Mouse (Mus musculus): ENCODE data around the gene Camk2b. TPM values are rescaled to one million over a fixed set of nuclear protein-coding genes. Genes with fewer than 3 reads are reported as not detected.
"Not testable (repeated sequence)": the region's sequence is repeated elsewhere in the genome, so short reads cannot be mapped to it uniquely, and the experiment has no call there.

Gene Camk2b
- polyA plus RNA-seq (2016; fragmentation: Nextera tagmentation; extraction: Ambion mirVana) = 21.3 and 21.4 TPM in 2 replicates

DNA sequence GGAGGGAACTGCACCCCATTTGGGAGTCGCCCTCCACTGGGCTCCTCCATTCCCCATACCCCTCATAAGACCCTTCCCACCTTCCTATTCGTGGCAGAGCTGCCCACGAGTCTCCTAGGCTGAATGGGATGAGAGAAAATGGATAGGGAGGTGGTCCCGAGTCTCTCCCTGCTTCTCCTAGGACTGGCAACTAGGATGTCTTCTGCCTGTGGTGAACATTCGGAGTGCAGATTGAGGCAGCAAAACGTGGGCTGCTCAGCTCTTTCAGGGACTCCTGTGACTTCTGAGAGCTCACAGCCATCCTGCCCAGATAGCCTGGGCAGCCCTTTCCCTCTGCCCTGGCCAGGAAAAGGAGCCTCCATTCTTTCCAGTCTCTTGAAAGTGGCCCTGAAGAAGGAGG lies at the start of gene Camk2b:
Camk2b (minus strand) TSS at position 187 of the 400 bp plus-strand sequence.
- no peak within 1 kb of the TSS for H3K27ac ChIP-seq
- ATAC-seq (ENCODE audit: low FRiP score, low read depth) = no peak

DNA sequence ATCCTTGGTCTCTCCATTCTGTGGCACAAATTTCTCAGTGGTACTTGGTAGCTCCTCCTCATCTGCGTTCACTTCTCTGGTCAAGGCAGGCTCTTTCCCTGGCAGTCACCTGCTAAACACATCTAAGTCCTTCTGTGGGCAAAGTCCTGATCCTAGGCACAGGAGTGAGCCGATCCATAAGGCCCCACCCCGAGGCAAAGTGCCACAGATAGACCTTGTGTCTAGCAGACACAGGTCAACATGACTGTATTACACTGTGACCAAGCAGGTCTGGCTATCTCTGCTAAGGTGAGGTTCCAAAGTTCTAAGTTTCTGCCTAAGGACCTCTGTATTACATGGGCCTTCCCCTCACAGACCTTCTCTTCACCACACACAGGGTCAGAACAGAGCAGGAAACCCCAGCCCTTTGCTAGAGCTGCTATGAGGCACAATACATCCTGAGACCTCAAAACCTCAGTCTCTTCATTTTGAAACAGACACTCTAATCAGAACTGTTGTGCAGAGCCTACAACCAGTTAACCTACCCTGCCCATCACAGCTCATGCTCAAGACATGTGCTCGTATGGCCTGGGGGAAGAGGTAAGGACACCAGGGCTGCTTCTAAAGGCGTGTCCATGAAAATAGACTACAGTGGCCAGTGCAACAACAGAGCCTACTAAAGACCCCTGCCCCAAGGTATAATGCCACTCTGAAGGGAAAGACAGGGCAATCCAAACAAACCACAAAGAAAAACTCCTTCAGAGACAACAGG lies 45.7 kb upstream of the Camk2b start:
- no peak overlapping the region for H3K27ac ChIP-seq
- WGBS = 93% methylated on average over 5 of the region's 5 CpGs
- H3K9ac ChIP-seq = no peak overlapping the region
- H3K4me1 ChIP-seq = no peaks in the 10 kb centered on the region
- no peak for ATAC-seq (ENCODE audit: low FRiP score, low read depth)
- H3K9me3 ChIP-seq = no peaks in the 10 kb centered on the region
- H3K4me3 ChIP-seq = no peak overlapping the region
- H3K4me2 ChIP-seq (replicated peaks) = no peak overlapping the region
- peaks cover 68% of the 10 kb centered on the region for H3K36me3 ChIP-seq
- H3K27me3 ChIP-seq (replicated peaks) = no peaks in the 10 kb centered on the region

More for the DNA sequence above, at the start of gene Camk2b:
- Histone ChIP-seq H3K27me3 (replicated peaks) (peaks cover 83% of the 10 kb centered on the region), H3K9me3 (no peaks in the 10 kb centered on the region), H3K4me1 (peaks cover 14% of the 10 kb centered on the region), H3K36me3 (no peaks in the 10 kb centered on the region), H3K4me3 (peak within 1 kb of the TSS; percentile 51), H3K9ac (peak within 1 kb of the TSS; percentile 69), H3K4me2 (replicated peaks) (peak within 1 kb of the TSS; percentile 70)
- 12% methylated on average over 6 of the region's 6 CpGs for WGBS

DNA sequence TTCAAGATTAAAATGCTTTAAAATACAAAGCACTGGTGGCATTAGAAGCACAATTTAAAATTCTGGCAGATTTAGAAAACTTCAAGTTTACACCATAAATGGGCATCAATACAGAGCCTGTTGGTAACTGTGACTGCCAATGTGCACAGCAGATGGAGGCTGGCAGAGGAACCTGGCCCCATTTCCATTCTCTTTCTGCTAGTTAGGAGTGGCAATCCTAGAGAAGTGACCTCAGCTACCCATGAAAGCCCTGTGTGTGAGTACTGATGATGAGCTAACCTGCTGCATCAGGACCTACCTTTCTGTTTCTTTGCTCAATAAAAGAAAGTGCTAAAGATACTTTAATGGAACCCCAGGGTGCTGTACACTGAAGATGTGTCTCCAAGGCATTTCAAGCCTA lies 43.8 kb upstream of the Camk2b start:
- Histone ChIP-seq H3K9ac (no peak overlapping the region), H3K27me3 (replicated peaks) (no peaks in the 10 kb centered on the region), H3K36me3 (peaks cover 77% of the 10 kb centered on the region), H3K4me2 (replicated peaks) (no peak overlapping the region), H3K27ac (no peak overlapping the region), H3K4me3 (no peak overlapping the region), H3K9me3 (no peaks in the 10 kb centered on the region), H3K4me1 (no peaks in the 10 kb centered on the region)
- no peak for ATAC-seq (ENCODE audit: low FRiP score, low read depth)

- no peak overlapping the region for H3K4me2 ChIP-seq (replicated peaks)
- no peaks in the 10 kb centered on the region for H3K4me1 ChIP-seq
- no peak overlapping the region for H3K4me3 ChIP-seq
- H3K9ac ChIP-seq = no peak overlapping the region
- WGBS = 95% methylated on average over 5 of the region's 5 CpGs
- no peaks in the 10 kb centered on the region for H3K9me3 ChIP-seq
- H3K27me3 ChIP-seq (replicated peaks) = no peaks in the 10 kb centered on the region
- H3K27ac ChIP-seq = no peak overlapping the region
- ATAC-seq (ENCODE audit: low FRiP score, low read depth) = no peak
- peaks cover 69% of the 10 kb centered on the region for H3K36me3 ChIP-seq
These were observed 42.1 kb upstream of the Camk2b start for GRCm38 (mm10) chr11:6108296-6108695.

DNA sequence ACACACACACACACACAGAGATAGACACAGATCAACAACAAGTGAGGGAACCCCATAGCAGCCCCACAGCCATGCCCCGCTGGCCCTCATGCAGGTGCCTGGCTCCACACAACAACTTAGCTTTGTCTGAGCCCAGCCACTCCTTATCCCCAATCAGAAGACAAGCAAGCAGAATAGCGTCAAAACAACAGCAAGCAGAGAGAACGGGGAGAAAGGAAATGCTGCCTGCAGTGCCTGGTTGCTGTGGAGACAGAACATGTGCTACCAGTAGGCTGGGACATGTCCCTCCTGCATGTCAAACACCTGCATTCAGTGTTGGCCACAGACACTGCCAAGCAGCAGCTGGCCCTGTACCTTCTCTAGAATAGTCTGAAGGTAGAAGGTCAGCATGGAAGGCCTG lies 41.6 kb upstream of the Camk2b start:
- no peaks in the 10 kb centered on the region for H3K4me1 ChIP-seq
- H3K4me3 ChIP-seq = no peak overlapping the region
- no peak overlapping the region for H3K4me2 ChIP-seq (replicated peaks)
- peaks cover 63% of the 10 kb centered on the region for H3K36me3 ChIP-seq
- no peak overlapping the region for H3K9ac ChIP-seq
- H3K27ac ChIP-seq = no peak overlapping the region
- 72% methylated on average over 3 of the region's 3 CpGs for WGBS
- H3K9me3 ChIP-seq = no peaks in the 10 kb centered on the region
- no peaks in the 10 kb centered on the region for H3K27me3 ChIP-seq (replicated peaks)
- no peak for ATAC-seq (ENCODE audit: low FRiP score, low read depth)

GRCm38 (mm10) chr11:6104734-6105133 lies 38.6 kb upstream of the Camk2b start:
- no peaks in the 10 kb centered on the region for H3K9me3 ChIP-seq
- no peak overlapping the region for H3K4me2 ChIP-seq (replicated peaks)
- ATAC-seq (ENCODE audit: low FRiP score, low read depth) = no peak
- 89% methylated on average over 5 of the region's 5 CpGs for WGBS
- no peaks in the 10 kb centered on the region for H3K4me1 ChIP-seq
- H3K27ac ChIP-seq = no peak overlapping the region
- no peaks in the 10 kb centered on the region for H3K27me3 ChIP-seq (replicated peaks)
- peaks cover 36% of the 10 kb centered on the region for H3K36me3 ChIP-seq
- H3K9ac ChIP-seq = no peak overlapping the region
- H3K4me3 ChIP-seq = no peak overlapping the region

GRCm38 (mm10) chr11:6096637-6097036 lies 30.5 kb upstream of the Camk2b start:
- H3K9ac ChIP-seq; H3K27me3 ChIP-seq (replicated peaks); H3K4me2 ChIP-seq (replicated peaks); ATAC-seq (ENCODE audit: low FRiP score, low read depth); H3K4me3 ChIP-seq; H3K27ac ChIP-seq; H3K9me3 ChIP-seq; H3K36me3 ChIP-seq; H3K4me1 ChIP-seq: not testable (repeated sequence)
- 92% methylated on average over 3 of the region's 3 CpGs for WGBS

- H3K9me3 ChIP-seq = no peaks in the 10 kb centered on the region
- H3K4me2 ChIP-seq (replicated peaks) = no peak overlapping the region
- H3K27me3 ChIP-seq (replicated peaks) = no peaks in the 10 kb centered on the region
- no peak for ATAC-seq (ENCODE audit: low FRiP score, low read depth)
- H3K9ac ChIP-seq = no peak overlapping the region
- H3K27ac ChIP-seq = no peak overlapping the region
- H3K4me1 ChIP-seq = no peaks in the 10 kb centered on the region
- H3K4me3 ChIP-seq = no peak overlapping the region
- no peaks in the 10 kb centered on the region for H3K36me3 ChIP-seq
- WGBS = 76% methylated on average over 4 of the region's 4 CpGs
These were observed 20.8 kb upstream of the Camk2b start for GRCm38 (mm10) chr11:6086991-6087390.

DNA sequence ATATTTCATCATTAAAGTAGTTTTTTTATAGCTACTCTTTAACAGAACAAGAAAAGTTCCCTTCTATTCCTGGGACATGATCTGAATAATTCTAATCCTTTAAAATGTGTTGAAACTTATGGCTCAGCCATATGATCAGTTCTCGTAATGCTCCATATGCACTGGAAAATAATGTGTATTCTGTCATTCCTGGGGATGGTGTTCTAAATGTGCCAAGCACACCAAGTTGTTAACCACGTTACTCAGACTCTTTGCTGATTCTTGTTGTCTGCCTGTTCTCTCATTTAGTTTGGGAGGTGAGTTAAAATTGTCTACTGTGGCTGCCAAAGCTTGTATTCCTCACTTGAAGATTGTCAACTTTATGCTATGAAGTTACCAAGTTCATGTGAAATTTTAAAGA lies 12.6 kb upstream of the Camk2b start:
- Histone ChIP-seq H3K9me3 (no peaks in the 10 kb centered on the region), H3K4me1 (no peaks in the 10 kb centered on the region), H3K27ac (no peak overlapping the region), H3K36me3 (no peaks in the 10 kb centered on the region), H3K27me3 (replicated peaks) (no peaks in the 10 kb centered on the region), H3K4me2 (replicated peaks) (no peak overlapping the region), H3K4me3 (no peak overlapping the region), H3K9ac (no peak overlapping the region)
- WGBS = 85% methylated on average over 2 of the region's 2 CpGs
- no peak for ATAC-seq (ENCODE audit: low FRiP score, low read depth)

DNA sequence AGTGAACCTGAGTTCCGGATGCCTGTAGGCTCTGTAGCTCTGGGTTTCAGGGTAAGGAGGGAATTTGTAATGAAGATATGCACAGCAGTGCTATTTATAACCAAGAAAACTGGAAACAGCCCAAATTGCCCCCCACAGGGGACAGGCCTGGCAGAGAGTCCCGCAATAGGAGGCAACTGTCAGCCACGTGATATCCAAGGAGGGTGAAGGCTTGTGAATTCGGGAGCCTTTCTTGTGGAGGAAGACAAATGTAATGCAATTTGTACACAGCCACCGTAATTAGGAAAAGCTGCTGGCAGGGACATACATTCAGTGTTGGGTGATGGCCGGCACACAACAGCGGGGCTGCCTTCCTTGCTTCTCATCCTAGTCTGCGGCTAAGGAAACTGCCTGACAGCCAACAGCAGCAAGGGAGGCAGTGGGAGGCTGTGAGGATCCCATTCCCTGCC lies 9.5 kb upstream of the Camk2b start:
- H3K9me3 ChIP-seq = no peaks in the 10 kb centered on the region
- 77% methylated on average over 8 of the region's 8 CpGs for WGBS
- no peaks in the 10 kb centered on the region for H3K4me1 ChIP-seq
- H3K27ac ChIP-seq = no peak overlapping the region
- no peaks in the 10 kb centered on the region for H3K36me3 ChIP-seq
- H3K4me3 ChIP-seq = no peak overlapping the region
- H3K4me2 ChIP-seq (replicated peaks) = no peak overlapping the region
- no peak overlapping the region for H3K9ac ChIP-seq
- no peak for ATAC-seq (ENCODE audit: low FRiP score, low read depth)
- H3K27me3 ChIP-seq (replicated peaks) = peaks cover 11% of the 10 kb centered on the region

GRCm38 (mm10) chr11:6068181-6068957 lies 2.2 kb upstream of the Camk2b start:
- H3K36me3 ChIP-seq = no peaks in the 10 kb centered on the region
- WGBS = 9% methylated on average over 17 of the region's 19 CpGs
- H3K4me1 ChIP-seq = peaks cover 14% of the 10 kb centered on the region
- H3K9ac ChIP-seq = no peak overlapping the region; the same call in 1 of the 2 replicates
- peak overlapping the region; percentile 48 for H3K4me2 ChIP-seq (replicated peaks)
- H3K27me3 ChIP-seq (replicated peaks) = peaks cover 77% of the 10 kb centered on the region
- no peak overlapping the region for H3K27ac ChIP-seq
- H3K4me3 ChIP-seq = no peak overlapping the region
- no peak for ATAC-seq (ENCODE audit: low FRiP score, low read depth)
- no peaks in the 10 kb centered on the region for H3K9me3 ChIP-seq

DNA sequence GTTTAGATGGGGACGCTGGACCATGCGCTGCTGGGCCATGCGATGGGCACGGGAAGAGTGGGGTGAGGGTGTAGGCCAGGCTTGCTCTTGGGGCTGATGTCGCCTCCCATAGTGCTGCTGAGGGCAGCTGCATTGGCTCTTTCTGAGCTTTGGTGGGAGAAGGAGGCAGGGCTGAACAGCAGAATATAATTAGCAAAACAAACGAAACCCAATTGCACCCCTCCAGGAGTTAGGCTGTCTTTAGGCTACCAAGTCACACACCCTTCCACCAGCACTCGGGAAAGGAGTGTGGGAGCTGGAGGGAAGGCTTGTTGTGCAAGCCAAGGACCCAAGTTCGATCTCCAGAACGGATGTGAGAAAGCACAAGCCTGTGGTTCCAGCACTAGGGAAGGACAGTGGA lies 998 bp upstream of the Camk2b start:
- Histone ChIP-seq H3K9ac (no peak overlapping the region), H3K4me3 (no peak overlapping the region), H3K9me3 (no peaks in the 10 kb centered on the region), H3K27me3 (replicated peaks) (peaks cover 84% of the 10 kb centered on the region), H3K27ac (no peak overlapping the region), H3K4me2 (replicated peaks) (no peak overlapping the region), H3K36me3 (no peaks in the 10 kb centered on the region), H3K4me1 (peaks cover 14% of the 10 kb centered on the region)
- 32% methylated on average over 9 of the region's 9 CpGs for WGBS
- ATAC-seq (ENCODE audit: low FRiP score, low read depth) = no peak

All from neural tube, embryonic 12.5 days (tissue).